Mouse (Mus musculus): ENCODE measurements around the gene Tpbg. TPM values are rescaled to one million over a fixed set of nuclear protein-coding genes. Genes with fewer than 3 reads are reported as not detected.
"Not testable (repeated sequence)": the region's sequence is repeated elsewhere in the genome, so short reads cannot be mapped to it uniquely, and the experiment has no call there.

The Tpbg gene
- total RNA-seq (2015) (not detected in 2 replicates), total RNA-seq (2017) (not detected in 2 replicates)

DNA sequence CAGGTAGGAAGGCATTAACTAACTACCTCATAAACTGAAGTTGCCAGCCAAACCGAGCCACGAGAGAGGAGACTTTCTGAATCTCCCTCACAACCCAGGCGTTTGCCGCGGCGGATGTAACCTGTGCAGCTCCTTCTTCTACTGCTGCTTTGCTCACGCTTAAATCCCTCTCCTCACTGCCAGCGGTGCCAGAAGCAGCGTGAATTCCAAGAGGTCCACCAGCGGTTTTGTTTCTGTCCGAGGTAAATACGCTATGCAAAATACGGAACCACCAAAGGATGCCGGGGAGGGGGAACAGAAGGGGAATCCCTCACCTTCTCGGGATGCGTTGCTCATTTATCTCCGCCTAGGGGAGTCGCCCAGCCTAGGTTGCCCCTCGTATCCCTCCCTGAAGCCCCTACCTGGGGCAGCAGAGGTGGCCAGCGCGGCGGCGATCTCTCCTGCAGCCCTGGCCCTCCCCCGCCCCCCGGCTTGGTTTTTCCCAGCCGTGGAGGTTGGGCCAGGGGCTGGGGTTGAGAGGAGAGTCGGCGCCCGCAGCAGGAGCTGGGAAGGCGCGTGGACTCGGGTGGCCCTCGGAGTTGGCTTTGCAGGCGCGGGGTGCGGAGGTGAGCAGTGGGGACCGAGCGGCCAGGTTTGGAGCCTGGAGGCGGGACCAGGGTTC is at the start of gene Tpbg:
Gene Tpbg (plus strand): TSS at position 30 of the 661 bp plus-strand sequence.
- peak; percentile 27; the same call in 1 of the 2 replicates for ATAC-seq (replicated peaks; ENCODE audit: poor library complexity)

- not testable (repeated sequence) for ATAC-seq (replicated peaks; ENCODE audit: poor library complexity)
Observed at GRCm38 (mm10) chr9:85801986-85802385, 40.2 kb upstream of the Tpbg start.

DNA sequence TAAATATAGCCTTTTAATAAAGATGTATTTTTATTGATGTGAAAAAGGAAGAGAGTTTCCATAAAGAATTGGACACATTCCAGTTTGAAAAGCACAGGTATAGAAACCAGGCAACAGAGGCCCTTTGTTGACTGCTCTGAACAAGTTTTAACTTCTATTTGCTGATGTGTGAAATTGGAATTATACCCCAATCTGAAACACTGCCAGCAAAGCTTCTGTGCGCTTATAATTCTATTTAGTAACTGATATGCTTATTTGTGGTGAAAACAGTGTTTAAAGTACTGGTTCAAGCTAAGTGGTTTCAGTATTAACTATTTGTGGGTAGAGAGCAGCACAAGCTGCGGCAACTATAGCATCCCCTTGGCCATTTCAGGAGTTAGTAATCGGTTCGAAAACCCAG is 39.6 kb upstream of the Tpbg start:
- no peak for ATAC-seq (replicated peaks; ENCODE audit: poor library complexity)

DNA sequence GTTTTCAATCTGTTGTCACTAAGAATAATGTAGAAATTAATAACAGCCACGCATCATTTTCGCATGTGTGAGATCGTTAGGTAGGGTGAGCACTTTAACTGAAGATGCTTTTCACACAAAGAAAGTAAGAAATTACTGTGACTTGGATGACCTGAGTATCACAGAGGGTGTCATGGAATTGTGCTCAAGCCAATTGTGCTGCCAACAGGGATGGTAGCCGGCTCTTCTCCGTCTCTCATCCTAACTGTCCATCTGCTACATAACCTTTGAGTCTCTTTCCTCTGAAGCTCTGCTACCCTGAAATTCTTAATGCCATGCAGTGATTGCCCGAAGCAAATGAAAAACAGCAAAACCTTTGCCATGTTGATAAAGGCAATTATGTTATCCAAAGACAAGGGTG is 35.8 kb upstream of the Tpbg start:
- no peak for ATAC-seq (replicated peaks; ENCODE audit: poor library complexity)

GRCm38 (mm10) chr9:85809246-85809645 is 32.9 kb upstream of the Tpbg start:
- no peak for ATAC-seq (replicated peaks; ENCODE audit: poor library complexity)

DNA sequence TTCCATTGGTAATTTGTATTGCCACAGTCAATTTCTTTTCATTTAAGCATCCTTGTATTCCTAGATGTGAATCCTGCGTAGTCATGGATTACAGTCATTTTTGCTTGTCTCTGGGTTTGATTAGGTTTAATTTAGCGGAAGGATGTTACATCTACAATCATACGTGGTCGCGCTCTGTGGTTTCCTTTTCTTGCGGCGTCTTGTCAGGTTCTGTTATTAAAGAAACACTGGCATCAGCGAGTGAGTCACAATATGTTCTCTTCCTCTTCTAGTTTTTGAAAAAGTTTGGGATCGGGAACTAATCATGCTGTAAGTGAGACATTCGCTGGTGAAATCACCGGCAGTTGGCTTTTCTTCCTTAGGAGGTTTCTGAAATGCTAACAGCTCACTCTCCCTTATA is 21.4 kb upstream of the Tpbg start:
- peak; percentile 57; the same call in 1 of the 2 replicates for ATAC-seq (replicated peaks; ENCODE audit: poor library complexity)

- no peak for ATAC-seq (replicated peaks; ENCODE audit: poor library complexity)
Observed at GRCm38 (mm10) chr9:85835521-85836425, 6.4 kb upstream of the Tpbg start.

DNA sequence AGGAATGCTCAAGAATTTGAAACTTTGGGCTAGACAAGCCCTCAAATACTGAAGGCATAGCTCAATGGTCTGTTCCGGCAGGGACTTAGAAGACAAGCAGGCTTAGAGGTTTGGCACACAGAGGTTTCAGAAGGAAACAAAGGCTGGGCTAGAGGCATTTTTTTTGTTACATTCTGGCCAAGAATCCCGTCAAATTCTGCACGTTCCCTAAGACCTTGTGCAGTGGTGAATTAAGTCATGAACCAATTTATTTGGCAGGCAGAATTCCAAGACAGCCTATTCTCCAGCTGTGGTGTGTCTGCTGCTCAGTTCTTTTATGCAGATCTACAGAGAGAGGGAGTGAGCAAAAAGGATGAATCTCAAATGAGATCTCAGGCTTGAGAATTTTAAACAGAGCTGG is 2.6 kb upstream of the Tpbg start:
- ATAC-seq (replicated peaks; ENCODE audit: poor library complexity) = no peak

GRCm38 (mm10) chr9:85841891-85842290 is 289 bp upstream of the Tpbg start:
- ATAC-seq (replicated peaks; ENCODE audit: poor library complexity) = no peak

- ATAC-seq (replicated peaks; ENCODE audit: poor library complexity) = peak; percentile 55
Observed at GRCm38 (mm10) chr9:85843031-85843890, 1.1 kb downstream of the Tpbg start.

DNA sequence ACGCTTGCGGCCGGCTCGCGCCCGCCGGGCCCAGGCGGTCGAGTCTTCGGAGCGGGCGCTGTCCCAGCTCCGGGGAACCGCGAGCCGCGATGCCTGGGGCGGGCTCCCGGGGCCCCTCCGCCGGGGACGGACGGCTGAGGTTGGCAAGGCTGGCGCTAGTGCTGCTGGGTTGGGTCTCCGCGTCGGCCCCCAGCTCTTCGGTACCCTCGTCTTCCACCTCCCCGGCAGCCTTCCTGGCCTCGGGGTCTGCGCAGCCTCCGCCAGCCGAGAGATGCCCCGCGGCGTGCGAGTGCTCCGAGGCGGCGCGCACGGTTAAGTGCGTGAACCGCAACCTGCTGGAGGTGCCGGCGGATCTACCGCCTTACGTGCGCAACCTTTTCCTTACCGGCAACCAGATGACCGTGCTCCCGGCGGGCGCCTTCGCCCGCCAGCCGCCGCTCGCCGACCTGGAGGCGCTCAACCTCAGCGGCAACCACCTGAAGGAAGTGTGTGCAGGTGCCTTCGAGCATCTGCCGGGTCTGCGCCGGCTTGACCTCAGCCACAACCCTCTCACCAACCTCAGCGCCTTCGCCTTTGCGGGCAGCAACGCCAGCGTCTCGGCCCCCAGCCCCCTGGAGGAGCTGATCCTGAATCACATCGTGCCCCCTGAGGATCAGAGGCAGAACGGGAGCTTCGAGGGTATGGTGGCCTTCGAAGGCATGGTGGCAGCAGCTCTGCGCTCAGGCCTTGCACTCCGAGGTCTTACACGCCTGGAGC is 1.9 kb downstream of the Tpbg start:
- ATAC-seq (replicated peaks; ENCODE audit: poor library complexity) = 0 out of 2 replicates have a peak, but pooled peaks have one; percentile 3

- ATAC-seq (replicated peaks; ENCODE audit: poor library complexity) = no peak
Observed at GRCm38 (mm10) chr9:85844647-85844983, 2.4 kb downstream of the Tpbg start.

DNA sequence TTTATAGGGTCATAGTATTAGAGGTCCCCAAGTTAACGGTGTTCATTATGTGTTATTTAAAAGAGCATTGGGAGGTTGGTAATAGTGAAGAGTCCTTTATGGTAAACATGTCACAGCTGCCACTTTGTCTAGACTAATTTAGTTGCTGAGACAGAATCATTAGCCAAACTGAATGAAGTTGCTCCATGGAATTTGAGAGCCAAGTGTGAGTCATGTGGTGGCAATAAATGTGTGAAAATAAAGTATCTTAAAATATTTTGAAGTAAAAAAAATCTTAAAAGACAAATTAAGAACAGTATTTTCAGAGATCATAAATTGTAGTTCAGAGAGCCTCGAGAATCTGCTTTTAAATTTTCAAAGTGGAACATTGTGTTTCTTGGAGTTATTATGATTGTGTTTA is 4.0 kb downstream of the Tpbg start:
- ATAC-seq (replicated peaks; ENCODE audit: poor library complexity) = no peak

DNA sequence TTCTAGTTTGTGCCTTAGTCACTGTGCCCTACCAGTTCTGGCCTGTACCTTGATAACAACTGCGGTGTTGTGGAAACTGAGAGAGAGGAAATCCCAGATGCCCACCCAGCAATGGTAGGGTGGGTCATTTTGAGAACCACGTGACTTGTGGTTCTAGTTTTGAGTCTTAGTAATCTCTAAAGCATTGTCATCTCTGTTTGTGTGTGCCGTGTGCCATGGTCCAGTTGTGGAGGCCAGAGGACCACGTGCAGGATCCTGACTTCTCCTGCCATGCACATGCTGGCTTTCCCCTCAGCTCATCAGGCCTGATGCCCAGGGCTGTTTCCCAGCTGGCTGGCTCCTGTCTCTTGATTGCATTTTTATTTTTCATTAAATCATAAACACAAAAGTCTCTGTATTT is 12.6 kb downstream of the Tpbg start:
- no peak for ATAC-seq (replicated peaks; ENCODE audit: poor library complexity)

GRCm38 (mm10) chr9:85856511-85856910 is 14.3 kb downstream of the Tpbg start:
- no peak for ATAC-seq (replicated peaks; ENCODE audit: poor library complexity)

DNA sequence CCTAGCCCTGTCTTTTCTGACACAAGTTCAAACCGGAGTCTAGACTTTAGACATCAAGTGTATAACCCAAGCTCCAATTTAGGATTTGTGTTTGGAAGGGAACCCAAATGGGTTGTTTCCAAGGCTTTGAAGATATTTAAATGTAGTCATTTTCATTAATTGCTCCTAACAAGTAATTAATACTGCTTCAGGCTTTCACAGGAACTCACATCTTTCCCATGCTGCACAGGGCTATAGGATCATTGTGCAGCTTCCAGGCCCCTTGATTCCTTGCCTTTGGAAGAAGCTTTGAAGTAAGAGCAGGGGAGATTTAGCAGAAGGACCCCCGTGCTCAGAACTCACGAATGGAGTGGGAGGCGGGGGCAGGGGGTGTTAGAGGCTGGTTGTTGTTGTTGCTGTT is 18.9 kb downstream of the Tpbg start:
- ATAC-seq (replicated peaks; ENCODE audit: poor library complexity) = no peak

DNA sequence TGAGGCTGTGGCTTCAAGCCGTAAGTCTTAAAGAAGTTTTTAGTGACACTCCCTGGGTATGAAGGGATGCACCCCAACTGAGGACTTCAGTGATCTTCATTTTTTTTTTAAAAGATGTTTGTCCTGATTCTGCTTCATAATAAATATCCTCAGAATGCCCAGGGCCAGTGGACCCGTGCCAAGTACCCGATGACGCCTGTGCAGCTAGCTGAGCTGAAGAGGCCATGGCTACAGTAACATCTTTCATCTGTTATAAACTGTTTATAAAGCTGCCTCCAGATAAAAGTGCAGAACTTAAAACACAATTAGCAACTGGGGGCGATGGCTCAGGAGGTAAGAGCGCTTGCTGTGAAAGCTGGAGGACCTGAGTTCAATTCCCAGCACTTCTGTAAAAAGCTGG is 20.4 kb downstream of the Tpbg start:
- ATAC-seq (replicated peaks; ENCODE audit: poor library complexity) = no peak

- ATAC-seq (replicated peaks; ENCODE audit: poor library complexity) = peak; percentile 48; the same call in 1 of the 2 replicates
Observed at GRCm38 (mm10) chr9:85872908-85873307, 30.7 kb downstream of the Tpbg start.

DNA sequence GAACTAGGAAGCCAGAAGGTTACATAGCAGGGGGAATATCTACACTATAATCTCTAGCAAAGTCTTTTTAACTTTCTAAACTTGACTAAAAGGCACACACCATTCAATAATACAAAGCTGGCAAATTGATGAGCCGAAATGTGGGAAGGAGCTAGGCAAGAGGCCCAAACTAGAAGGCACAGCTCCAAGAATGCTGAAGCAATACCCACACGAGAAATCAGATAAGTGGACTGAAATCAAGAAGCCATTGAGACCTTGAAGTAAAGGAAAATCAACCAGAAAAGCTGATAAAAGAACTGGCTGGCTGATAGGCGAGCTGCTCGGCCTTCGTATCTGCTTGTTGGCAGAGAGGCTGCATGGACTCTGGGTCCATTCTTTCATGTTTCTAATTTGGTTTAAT is 51.5 kb downstream of the Tpbg start:
- no peak for ATAC-seq (replicated peaks; ENCODE audit: poor library complexity)
